Mouse (Mus musculus) liver, postnatal 0 days (tissue): Measurements from ENCODE around the gene Dip2a. TPM values are rescaled to one million over a fixed set of nuclear protein-coding genes. Genes with fewer than 3 reads are reported as not detected.

Source experiments
- ATAC-seq: fragments of 200-750 bp; cut with Nextera tagmentation; 2 replicates; pipeline ENCODE4 v1.8.0; 2017; ENCODE audit warnings: mild to moderate bottlenecking, moderate library complexity
- DNase-seq: peaks from one replicate; pipeline ENCODE4 v3.0.0-alpha.2; 2016
- H3K27ac ChIP-seq: fragments of 300-500 bp; sonication (generic); 2 replicates; pipeline ENCODE4 v1.5.1; 2014; ENCODE audit warnings: antibody characterized with exemption, moderate library complexity, mild to moderate bottlenecking, low read depth
- H3K27me3 ChIP-seq: fragments of 300-500 bp; sonication (generic); 2 replicates; pipeline ENCODE4 v1.6.1; 2014; ENCODE audit warnings: low read length, control low read depth, mixed read lengths; ENCODE audit not compliant: insufficient read depth
- H3K36me3 ChIP-seq: fragments of 300-500 bp; sonication (generic); replicated peaks from 2 replicates; pipeline ENCODE4 v1.6.1; 2014; ENCODE audit warnings: mild to moderate bottlenecking, control low read depth, low read length, moderate library complexity, mixed read lengths; ENCODE audit not compliant: insufficient read depth
- H3K4me1 ChIP-seq: fragments of 300-500 bp; sonication (generic); 2 replicates; pipeline ENCODE4 v1.6.1; 2014; ENCODE audit warnings: antibody characterized with exemption, mild to moderate bottlenecking, control low read depth; ENCODE audit not compliant: insufficient read depth
- H3K4me2 ChIP-seq: fragments of 300-500 bp; sonication (generic); 2 replicates; pipeline ENCODE4 v1.6.1; 2014; ENCODE audit warnings: low read depth, mild to moderate bottlenecking, low read length, moderate library complexity, mixed read lengths
- H3K4me3 ChIP-seq: fragments of 300-500 bp; sonication (generic); 2 replicates; pipeline ENCODE4 v1.5.1; 2014; ENCODE audit warnings: low read depth, low read length
- H3K9ac ChIP-seq: fragments of 300-500 bp; sonication (generic); replicated peaks from 2 replicates; pipeline ENCODE4 v1.6.1; 2014; ENCODE audit warnings: mild to moderate bottlenecking, moderate library complexity
- H3K9me3 ChIP-seq: fragments of 300-500 bp; sonication (generic); 2 replicates; pipeline ENCODE4 v1.6.1; 2016; ENCODE audit warnings: mild to moderate bottlenecking, control low read depth, low read length, mixed read lengths
- CTCF ChIP-seq: sonication (generic); IDR thresholded peaks from 2 replicates; pipeline ENCODE4 v1.5.1; 2016; ENCODE audit warnings: antibody characterized with exemption, low read depth
- EP300 ChIP-seq: IDR thresholded peaks from 2 replicates; pipeline ENCODE4 v1.6.1; 2016; ENCODE audit warnings: antibody characterized with exemption, low read depth, mild to moderate bottlenecking
- WGBS: fragments of 180-500 bp; shearing (Covaris S2); extraction: QIAGEN DNeasy Blood & Tissue Kit; methylation state at CpG from one replicate; pipeline ENCODE4 v1.1.7; 2014; ENCODE audit not compliant: insufficient replicate concordance; 5-methylcytosine and 5-hydroxymethylcytosine counted together
- polyA plus RNA-seq: library from polyadenylated mRNA; unstranded; fragments of >200 nt; fragmentation: Nextera tagmentation; extraction: Ambion mirVana; gene quantifications from 2 replicates; pipeline ENCODE4 v1.2.1, GENCODE M21; 2015

The Dip2a gene
- polyA plus RNA-seq, 1 experiment from 2014 or later, result 0.97 TPM

DNA sequence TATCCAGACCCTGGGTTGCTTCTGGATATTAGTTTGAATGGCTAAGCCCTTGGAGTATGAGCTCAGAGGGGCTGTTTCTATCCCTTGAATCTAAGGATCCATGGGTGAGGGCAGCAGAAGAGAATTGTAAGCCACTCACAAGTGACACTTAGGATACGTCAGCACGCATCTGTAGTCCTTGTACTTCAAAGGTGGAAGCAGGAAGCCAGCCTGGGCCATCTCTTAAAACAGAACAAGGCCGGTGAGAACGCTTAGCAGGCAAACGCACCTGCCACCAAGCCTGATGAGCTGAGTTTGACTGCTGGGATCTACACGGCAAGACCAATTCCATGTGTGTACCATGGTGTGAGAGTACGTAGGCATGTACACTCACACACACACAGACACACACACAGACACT lies 87.9 kb downstream of the Dip2a start:
- no peak for DNase-seq
- H3K4me3 ChIP-seq, result no peak overlapping the region
- no peak for TF ChIP-seq CTCF
- TF ChIP-seq EP300, result no peak
- H3K27me3 ChIP-seq, result no peaks in the 10 kb centered on the region
- H3K27ac ChIP-seq, result no peak overlapping the region
- no peak overlapping the region for H3K4me2 ChIP-seq
- H3K36me3 ChIP-seq, result no peaks in the 10 kb centered on the region
- ATAC-seq, result no peak
- WGBS, result 82% methylated on average over 7 of the region's 7 CpGs
- no peaks in the 10 kb centered on the region for H3K9me3 ChIP-seq
- H3K9ac ChIP-seq, result no peak overlapping the region
- 0 out of 2 replicates have a peak, but pooled peaks cover 2% of the 10 kb centered on the region for H3K4me1 ChIP-seq

- TF ChIP-seq EP300 (no peak), CTCF (no peak)
- H3K27me3 ChIP-seq, result no peaks in the 10 kb centered on the region
- no peak overlapping the region for H3K4me3 ChIP-seq
- no peak overlapping the region for H3K9ac ChIP-seq
- ATAC-seq (no peak), DNase-seq (no peak)
- no peaks in the 10 kb centered on the region for H3K9me3 ChIP-seq
- H3K27ac ChIP-seq, result no peak overlapping the region
- no peaks in the 10 kb centered on the region for H3K4me1 ChIP-seq
- no peaks in the 10 kb centered on the region for H3K36me3 ChIP-seq
- 72% methylated on average over 6 of the region's 6 CpGs for WGBS
- no peak overlapping the region for H3K4me2 ChIP-seq
Observed at GRCm38 (mm10) chr10:76255617-76256016, 89.5 kb downstream of the Dip2a start.

DNA sequence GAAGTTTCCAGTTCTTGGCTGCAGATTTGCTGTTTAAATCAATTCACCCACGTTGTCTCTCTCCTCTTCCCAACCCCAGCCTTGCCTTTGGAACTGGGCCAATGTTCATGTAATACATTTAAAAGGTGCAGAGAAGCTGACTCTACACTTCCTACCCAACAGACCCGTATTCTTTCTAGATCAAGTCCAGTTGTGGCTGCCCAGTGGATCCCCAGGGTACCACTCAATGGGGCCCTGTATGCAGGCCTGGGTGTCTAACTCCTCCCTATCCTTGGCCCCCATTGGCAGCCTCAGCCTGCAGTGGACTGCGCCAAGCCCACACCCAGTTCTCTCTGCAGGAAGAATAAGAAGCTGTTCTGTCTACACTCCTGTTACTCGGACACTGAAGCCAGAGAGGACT lies 91.6 kb downstream of the Dip2a start, which contains the start of gene S100b:
TSS of gene S100b (plus strand) at position 318 of the 400 bp plus-strand sequence.
- ATAC-seq, result no peak
- no peak for DNase-seq
- 56% methylated on average over 4 of the region's 4 CpGs for WGBS
- Histone ChIP-seq H3K27me3 (no peaks in the 10 kb centered on the region), H3K36me3 (no peaks in the 10 kb centered on the region), H3K27ac (no peak within 1 kb of the TSS), H3K4me1 (no peaks in the 10 kb centered on the region), H3K4me2 (no peak within 1 kb of the TSS), H3K4me3 (no peak within 1 kb of the TSS), H3K9ac (no peak within 1 kb of the TSS), H3K9me3 (no peaks in the 10 kb centered on the region)
- TF ChIP-seq EP300 (no peak), CTCF (no peak)

DNA sequence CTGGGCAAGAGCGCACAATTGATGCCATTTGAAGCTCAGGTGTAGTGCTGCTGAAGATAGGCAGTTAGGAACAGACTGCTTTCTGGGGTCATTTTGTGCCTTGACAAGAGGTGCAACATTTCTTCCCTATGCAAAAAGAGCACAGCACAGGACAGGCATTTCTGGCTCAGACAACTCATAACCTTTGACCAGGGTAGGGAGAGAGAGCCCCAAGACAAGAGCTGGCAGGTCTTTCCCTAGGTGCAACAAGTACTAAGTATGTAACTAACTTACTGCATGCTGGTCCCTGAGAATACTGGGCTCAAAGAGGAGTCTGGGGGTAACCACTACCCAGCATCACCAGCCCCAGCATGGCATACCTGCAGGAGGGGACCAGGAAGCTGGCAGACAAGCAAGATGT lies 92.0 kb downstream of the Dip2a start:
- no peak overlapping the region for H3K9ac ChIP-seq
- no peak overlapping the region for H3K27ac ChIP-seq

DNA sequence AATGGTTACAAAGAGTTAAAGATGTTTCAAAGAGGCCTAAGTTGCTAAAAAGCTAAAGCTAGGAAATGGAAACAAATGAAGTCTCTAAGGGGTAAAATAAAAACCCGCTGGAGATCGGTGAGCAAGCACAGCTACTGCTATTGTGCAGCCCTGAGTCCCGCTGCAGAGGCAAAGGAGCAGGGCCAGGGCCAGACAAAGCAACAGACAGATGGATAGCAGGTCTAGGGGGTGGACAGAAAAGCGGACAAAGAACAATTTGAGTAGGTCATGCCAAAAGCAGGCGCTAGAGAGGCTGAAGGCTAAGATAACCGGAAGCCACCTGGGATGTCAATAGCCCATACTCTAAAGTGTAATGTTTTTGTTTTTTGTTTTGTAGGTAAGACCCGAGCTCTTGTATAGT lies 94.2 kb downstream of the Dip2a start:
- TF ChIP-seq EP300 (no peak), CTCF (no peak)
- Histone ChIP-seq H3K4me2 (no peak overlapping the region), H3K4me1 (no peaks in the 10 kb centered on the region), H3K9me3 (no peaks in the 10 kb centered on the region), H3K27ac (no peak overlapping the region), H3K9ac (no peak overlapping the region), H3K4me3 (no peak overlapping the region), H3K27me3 (no peaks in the 10 kb centered on the region), H3K36me3 (no peaks in the 10 kb centered on the region)
- WGBS, result 73% methylated on average over 7 of the region's 7 CpGs
- ATAC-seq (no peak), DNase-seq (no peak)

More for the DNA sequence above, 92.0 kb downstream of the Dip2a start:
- DNase-seq (no peak), ATAC-seq (no peak)
- Histone ChIP-seq H3K4me3 (no peak overlapping the region), H3K36me3 (no peaks in the 10 kb centered on the region), H3K4me1 (no peaks in the 10 kb centered on the region), H3K27me3 (no peaks in the 10 kb centered on the region), H3K4me2 (no peak overlapping the region), H3K9me3 (no peaks in the 10 kb centered on the region)
- WGBS, result 91% methylated on average over 1 of the region's 1 CpGs
- TF ChIP-seq EP300, result no peak
- TF ChIP-seq CTCF, result no peak

DNA sequence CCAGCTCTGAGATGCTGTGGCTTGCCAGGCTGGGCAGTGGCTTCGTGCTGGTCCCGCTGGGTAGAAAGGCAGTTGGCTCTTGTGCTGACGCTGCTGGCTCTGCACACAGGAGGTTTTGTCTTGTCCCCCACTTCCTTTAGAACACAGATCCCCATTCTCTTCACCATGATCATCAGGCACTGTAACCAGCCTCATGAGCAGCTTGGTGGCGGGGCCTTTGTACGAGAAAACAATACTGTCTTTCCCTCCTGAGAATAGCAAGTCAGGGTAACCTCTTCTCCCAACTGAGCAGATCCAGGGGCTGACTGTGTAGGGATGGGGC lies 96.5 kb downstream of the Dip2a start:
- Histone ChIP-seq H3K4me3 (no peak overlapping the region), H3K36me3 (no peaks in the 10 kb centered on the region), H3K27me3 (no peaks in the 10 kb centered on the region), H3K9ac (no peak overlapping the region), H3K9me3 (no peaks in the 10 kb centered on the region), H3K4me2 (no peak overlapping the region), H3K27ac (no peak overlapping the region), H3K4me1 (no peaks in the 10 kb centered on the region)
- DNase-seq (no peak), ATAC-seq (no peak)
- TF ChIP-seq CTCF (no peak), EP300 (no peak)
- 84% methylated on average over 5 of the region's 5 CpGs for WGBS

DNA sequence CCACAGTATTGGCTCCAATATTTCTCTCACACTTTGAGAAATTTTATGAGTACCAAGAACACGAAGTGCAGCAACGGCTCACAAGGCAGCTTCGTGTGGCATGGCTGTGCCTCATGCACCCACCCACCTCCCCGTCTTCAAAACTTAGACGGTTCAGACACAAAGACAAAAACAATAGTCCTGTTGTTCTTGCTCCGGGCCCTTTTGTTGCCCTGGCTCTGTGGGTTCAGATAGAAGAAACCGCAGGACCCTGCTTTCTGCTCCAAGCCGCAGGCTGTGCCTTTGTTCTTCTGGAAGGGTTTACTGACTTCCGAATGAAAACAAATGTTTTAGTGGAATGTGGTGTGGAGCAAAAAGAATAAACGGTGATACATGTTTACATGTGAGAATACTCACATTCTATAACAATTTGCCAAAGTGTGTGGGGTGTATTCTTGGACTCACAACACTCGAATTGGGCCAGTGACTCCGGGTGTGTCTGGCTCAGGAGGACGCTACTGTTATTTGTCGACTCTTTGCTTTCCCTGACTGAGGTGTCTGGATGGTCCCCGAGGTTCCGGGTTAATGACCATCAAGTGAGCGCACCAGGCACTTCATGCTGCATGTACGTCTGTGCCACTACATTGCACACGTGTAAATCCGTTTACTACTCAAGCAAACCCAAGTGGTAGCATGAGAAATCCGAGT lies 97.0 kb downstream of the Dip2a start:
- TF ChIP-seq EP300 (no peak), CTCF (no peak)
- Histone ChIP-seq H3K36me3 (no peaks in the 10 kb centered on the region), H3K27me3 (no peaks in the 10 kb centered on the region), H3K4me2 (no peak overlapping the region), H3K4me3 (no peak overlapping the region), H3K27ac (no peak overlapping the region), H3K4me1 (no peaks in the 10 kb centered on the region), H3K9me3 (no peaks in the 10 kb centered on the region), H3K9ac (no peak overlapping the region)
- WGBS, result 71% methylated on average over 21 of the region's 21 CpGs
- DNase-seq, result no peak
- no peak for ATAC-seq
